Mouse (Mus musculus): ENCODE measurements around the gene 1700016K19Rik.

- TF ChIP-seq CTCF (IDR thresholded peaks at IDR 0.05; ENCODE audit: low read depth, low read length) (no peak), GATA1 (IDR thresholded peaks at IDR 0.05; ENCODE audit: borderline replicate concordance, low read length) (no peak), TAL1 (conservative IDR thresholded peaks at IDR 0.05; ENCODE audit: low read depth, low read length) (no peak), GATA2 (IDR thresholded peaks at IDR 0.05; ENCODE audit: borderline replicate concordance, low read depth, low read length) (no peak), POLR2AphosphoS5 (IDR thresholded peaks at IDR 0.05; ENCODE audit: insufficient replicate concordance, low read depth, low read length) (no peak)
Observed at GRCm38 (mm10) chr11:76026527-76027138, 26.9 kb downstream of the 1700016K19Rik start.
